Mouse (Mus musculus) left cerebral cortex, adult 8-10 months (tissue): ENCODE data around the gene Slc35b2. TPM values are rescaled to one million over a fixed set of nuclear protein-coding genes. Genes with fewer than 3 reads are reported as not detected.

Experiments used
- DNase-seq, 2 experiments: peaks; one replicate each; pipeline ENCODE4 v3.0.0; 2022; ENCODE audit warnings: low spot score in 2 of 2
- total RNA-seq, 4 experiments: library from RNA; stranded (reverse); gene quantifications; 2 replicates each; pipeline ENCODE4 v1.2.4; 2022

Gene Slc35b2
- total RNA-seq, 4 experiments from 2014 or later, result 26.8 to 33.4 (median 29.4) TPM

DNA sequence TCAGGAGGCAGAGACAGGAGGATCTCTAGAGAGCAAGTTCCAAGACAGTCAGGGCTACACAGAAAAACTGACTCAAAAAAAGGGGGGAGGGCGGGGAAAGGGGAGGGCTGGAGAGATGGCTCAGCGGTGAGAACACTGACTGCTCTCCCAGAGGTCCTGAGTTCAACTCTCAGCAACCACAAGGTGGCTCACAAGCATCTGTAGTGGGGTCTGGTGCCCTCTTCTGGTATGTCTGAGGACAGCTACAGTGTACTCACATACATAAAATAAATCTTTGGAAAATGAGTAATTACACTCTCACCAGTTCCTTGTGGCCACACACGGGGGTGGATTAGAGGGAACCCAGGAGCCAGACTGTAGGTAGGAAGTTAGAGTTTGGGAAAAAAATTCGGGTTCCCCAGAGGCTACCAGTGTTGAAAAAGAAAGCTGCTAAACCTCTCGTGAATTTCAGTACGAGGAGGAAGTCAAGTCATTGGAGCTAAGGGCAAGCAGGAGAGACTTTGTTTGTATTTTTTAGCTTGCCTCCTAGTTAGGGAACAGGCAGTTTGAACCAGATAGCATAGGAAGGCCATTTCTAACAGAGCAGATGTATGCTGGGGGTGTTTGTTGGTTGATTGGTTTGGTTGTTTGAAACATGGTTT lies 19.2 kb downstream of the Slc35b2 start:
- DNase-seq, result no peak

DNA sequence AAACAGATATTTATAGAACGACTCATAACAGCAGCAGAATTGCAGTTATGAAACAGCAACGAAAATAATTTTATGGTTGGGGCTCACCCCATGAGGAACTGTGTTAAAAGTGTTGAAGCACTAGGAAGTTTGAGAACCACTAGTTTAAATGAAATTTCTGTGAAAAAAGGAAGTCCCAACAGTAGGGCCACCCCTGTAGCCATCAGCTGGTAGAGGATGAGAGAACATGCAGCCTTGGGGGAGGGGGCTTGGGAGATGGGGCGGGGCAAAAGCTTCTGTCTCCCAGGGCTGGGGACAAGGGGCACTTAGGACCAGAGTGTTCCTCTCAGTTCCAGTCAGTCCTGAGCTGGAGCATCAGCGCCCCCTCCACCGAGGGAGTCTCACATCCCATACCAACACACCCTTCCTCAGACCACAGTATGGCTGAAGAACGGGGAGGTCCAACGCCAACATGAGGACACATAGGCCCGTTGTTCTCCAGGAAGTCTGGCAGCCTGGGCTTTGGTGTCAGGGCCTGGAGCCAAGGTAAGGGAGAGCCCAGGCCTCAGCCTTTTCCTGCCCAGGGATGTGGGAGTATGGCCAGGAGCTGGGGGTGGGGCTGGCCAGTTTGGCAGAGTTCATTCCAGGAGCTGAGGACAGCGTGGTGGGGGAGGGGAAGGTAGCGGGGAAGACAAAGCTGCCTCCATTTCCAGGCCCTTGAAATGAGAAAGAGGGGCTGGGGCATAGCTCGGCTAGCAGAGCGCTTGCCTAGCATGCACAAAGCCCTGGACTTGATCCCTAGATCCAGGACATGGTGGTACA lies 20.6 kb downstream of the Slc35b2 start:
- peak in 1 of 2 experiments; percentile 77 for DNase-seq

DNA sequence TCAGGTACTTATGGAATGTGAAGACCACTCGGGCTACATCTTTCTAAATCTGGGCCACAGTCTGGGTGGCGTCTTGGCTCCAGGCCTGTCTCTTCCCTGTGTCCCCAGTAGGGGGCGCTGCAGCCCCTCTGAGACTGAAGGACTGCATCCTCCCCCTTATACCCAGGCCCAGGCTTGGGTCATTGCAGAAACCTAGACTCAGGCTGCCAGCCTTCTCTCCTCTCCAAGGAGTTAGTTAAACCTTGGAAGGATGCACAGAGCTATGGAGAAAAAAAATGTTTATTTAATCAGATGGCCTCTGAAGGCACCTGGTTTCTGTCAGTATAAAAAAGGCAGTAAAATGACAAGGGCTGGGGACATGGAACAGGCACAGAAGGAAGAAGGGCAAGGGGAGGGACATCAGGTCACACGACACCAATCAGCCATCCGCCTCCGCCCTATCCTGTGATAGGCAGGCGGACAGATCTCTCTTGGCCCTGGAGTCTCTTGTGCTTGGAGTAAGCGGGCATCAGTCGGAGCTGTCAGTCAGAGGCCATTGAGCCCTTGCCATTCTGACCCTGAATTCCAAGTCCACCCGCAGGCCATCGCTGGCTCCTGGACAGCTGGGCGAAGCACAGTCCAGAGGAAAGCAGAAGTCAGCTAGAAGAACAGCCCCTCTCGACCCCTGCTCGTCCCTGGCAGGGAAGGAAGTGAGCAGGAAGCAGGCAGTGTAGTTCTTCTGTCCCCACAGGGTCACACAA lies 21.4 kb downstream of the Slc35b2 start:
- DNase-seq, result peak in 1 of 2 experiments; percentile 66

GRCm38 (mm10) chr17:45585725-45586448 lies 22.2 kb downstream of the Slc35b2 start:
- DNase-seq, result no peak

DNA sequence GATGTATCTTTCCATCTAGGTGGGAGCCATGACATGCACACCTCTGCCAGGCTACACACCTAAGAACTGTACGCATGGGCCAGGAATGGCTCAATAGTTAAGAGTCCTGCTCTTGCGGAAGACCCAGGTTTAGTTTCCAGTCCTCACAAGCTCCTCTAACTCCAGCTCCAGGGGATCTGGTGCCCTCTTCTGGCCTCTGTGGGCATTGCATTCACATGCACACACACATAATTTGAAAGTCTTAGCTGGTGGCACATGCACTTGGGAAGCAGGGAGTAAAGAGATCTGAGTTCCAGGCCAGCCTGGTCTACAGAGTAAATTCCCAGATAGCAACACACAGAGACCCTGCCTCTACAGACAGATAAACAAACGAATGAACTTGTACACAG lies 22.8 kb downstream of the Slc35b2 start:
- no peak for DNase-seq

- DNase-seq, result no peak
Measured at GRCm38 (mm10) chr17:45588370-45588769, 24.7 kb downstream of the Slc35b2 start.

GRCm38 (mm10) chr17:45589236-45589635 lies 25.6 kb downstream of the Slc35b2 start:
- DNase-seq, result no peak

GRCm38 (mm10) chr17:45589844-45590243 lies 26.2 kb downstream of the Slc35b2 start:
- no peak for DNase-seq

- DNase-seq, result no peak
Measured at GRCm38 (mm10) chr17:45590410-45590809, 26.7 kb downstream of the Slc35b2 start.

GRCm38 (mm10) chr17:45591701-45592605 lies 28.3 kb downstream of the Slc35b2 start:
- DNase-seq, result no peak

- no peak for DNase-seq
Measured at GRCm38 (mm10) chr17:45592606-45593431, 29.1 kb downstream of the Slc35b2 start.

GRCm38 (mm10) chr17:45593479-45593878 lies 29.8 kb downstream of the Slc35b2 start:
- DNase-seq, result no peak

GRCm38 (mm10) chr17:45594195-45594594 lies 30.5 kb downstream of the Slc35b2 start:
- DNase-seq, result no peak

- no peak for DNase-seq
Measured at GRCm38 (mm10) chr17:45594881-45595735, 31.4 kb downstream of the Slc35b2 start.

- DNase-seq, result no peak
Measured at GRCm38 (mm10) chr17:45595736-45596390, 32.2 kb downstream of the Slc35b2 start.

DNA sequence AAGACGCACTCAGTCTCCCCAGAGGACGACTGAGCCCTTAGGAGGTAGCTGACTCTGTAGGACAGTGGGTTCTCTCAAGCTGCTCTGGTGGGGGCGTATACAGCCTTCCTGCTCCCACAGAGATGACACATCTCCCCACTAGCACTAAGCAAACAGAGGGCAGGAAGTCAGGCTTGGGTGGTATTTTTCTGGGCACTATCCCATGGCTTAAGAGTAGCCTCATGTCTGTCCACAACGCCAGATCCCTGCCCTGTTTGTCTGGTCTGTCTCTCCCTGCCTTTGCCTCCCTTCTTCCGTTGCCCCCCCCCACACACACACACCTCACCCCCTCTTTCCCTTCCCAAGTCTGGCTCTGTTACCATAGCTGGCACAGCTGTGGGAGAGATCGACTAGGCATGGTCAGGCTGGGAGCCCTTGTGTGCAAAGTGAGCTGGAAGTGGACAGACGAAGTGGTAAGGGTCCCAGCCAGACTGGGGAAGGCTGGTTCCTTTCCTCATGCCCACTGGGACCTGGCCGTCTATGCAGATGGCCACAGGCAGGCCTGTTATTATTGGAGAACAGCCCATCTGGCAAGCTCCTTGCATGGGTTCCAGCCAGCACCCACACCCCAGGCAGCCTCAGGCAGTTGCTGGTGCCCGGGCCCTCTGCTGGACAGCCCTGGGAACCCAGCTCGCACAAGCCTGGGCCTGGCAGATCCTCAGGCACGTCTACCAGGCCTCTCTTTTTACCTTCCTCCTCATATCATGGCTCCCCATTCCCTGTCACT lies 33.1 kb downstream of the Slc35b2 start:
- DNase-seq, result no peak

GRCm38 (mm10) chr17:45597787-45598186 lies 34.1 kb downstream of the Slc35b2 start:
- DNase-seq, result no peak
